Comparison of ENCODE assay signal across 13 mouse cellular contexts in the genomic region with DNA sequence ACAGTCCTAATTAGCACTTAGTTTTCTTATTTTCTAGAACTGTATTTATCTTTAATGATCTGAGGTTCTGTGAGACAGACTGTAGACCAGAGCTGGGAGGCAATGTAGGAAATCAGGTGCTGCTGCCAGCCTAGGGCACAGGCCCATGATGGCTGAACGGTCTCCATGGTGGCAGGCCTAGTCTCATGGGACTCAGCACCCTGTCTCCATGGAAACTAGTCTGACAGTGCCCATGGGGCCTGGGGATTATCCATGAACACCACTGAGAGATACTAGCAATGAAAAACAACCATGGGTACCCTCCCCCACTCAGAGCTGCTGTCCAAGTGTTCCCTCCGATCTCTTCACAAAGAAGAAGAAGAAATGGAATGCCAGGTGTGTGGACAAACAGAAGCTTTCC. TPM values are rescaled to one million over a fixed set of nuclear protein-coding genes. Genes with fewer than 3 reads are reported as not detected.
DNase-seq lines count a peak whose midpoint lies in the region; ATAC-seq and TF ChIP-seq lines count a peak whose summit lies in the region.
"Had no signal": no experiment of that assay in that cellular context is flagged by ENCODE, and none has a peak within 500 bp of the region (broad histone marks: within the 10 kb centered on the region; RNA-seq: fewer than 3 reads in every experiment).

No protein-coding gene starts in this region.

- TF ChIP-seq CTCF in hindbrain, postnatal 0 days (IDR thresholded peaks at IDR 0.05; ENCODE audit: low read depth), result no peak
- TF ChIP-seq CTCF in brain, embryonic 14.5 days (IDR thresholded peaks at IDR 0.05; ENCODE audit: borderline replicate concordance, extremely low read depth, insufficient read depth, insufficient read length), result no peak
- no peak for TF ChIP-seq CTCF in midbrain, postnatal 0 days (IDR thresholded peaks at IDR 0.05)

- no peak for TF ChIP-seq POLR2A in brain, embryonic 14.5 days (IDR thresholded peaks at IDR 0.05; ENCODE audit: borderline replicate concordance, extremely low read depth, insufficient read depth, insufficient read length, poor library complexity, severe bottlenecking)

- DNase-seq in hindbrain, postnatal 0 days (ENCODE audit: low spot score), result peak; percentile 55
- DNase-seq in hindbrain, embryonic 14.5 days (ENCODE audit: low spot score), result no peak
- DNase-seq in brain, embryonic 14.5 days (ENCODE audit: low read depth), result peak; percentile 65
- peak; percentile 29 for DNase-seq in midbrain, postnatal 0 days (ENCODE audit: low spot score)
- DNase-seq in right cerebral cortex, adult 18-20 months, result no peak
- no peak for DNase-seq in testis, postnatal 14 days (ENCODE audit: low spot score)
- DNase-seq: cerebellum, adult 2 months; kidney, postnatal 25 days; liver, postnatal 0 days had no signal

- H3K27ac ChIP-seq in hindbrain, postnatal 0 days, result peak overlapping the region; percentile 22; the same call in 1 of the 2 replicates
- H3K27ac ChIP-seq in hindbrain, embryonic 14.5 days, result no peak overlapping the region
- peak overlapping the region; percentile 34; the same call in 1 of the 2 replicates for H3K27ac ChIP-seq in forebrain, embryonic 16.5 days (ENCODE audit: low read length)
- H3K27ac ChIP-seq in midbrain, postnatal 0 days (ENCODE audit: low read depth, low read length), result peak overlapping the region; percentile 77

- H3K36me3 ChIP-seq in hindbrain, postnatal 0 days (ENCODE audit: insufficient read depth, low read length), result no peaks in the 10 kb centered on the region
- H3K36me3 ChIP-seq in hindbrain, embryonic 14.5 days (replicated peaks; ENCODE audit: control insufficient read depth, insufficient read depth), result no peaks in the 10 kb centered on the region
- H3K36me3 ChIP-seq in forebrain, embryonic 16.5 days (ENCODE audit: control insufficient read depth, insufficient read depth), result no peaks in the 10 kb centered on the region
- H3K36me3 ChIP-seq in midbrain, postnatal 0 days (ENCODE audit: insufficient read depth, low read length), result no peaks in the 10 kb centered on the region

- no peaks in the 10 kb centered on the region for H3K27me3 ChIP-seq in hindbrain, postnatal 0 days (ENCODE audit: insufficient read depth, low read length)
- H3K27me3 ChIP-seq in hindbrain, embryonic 14.5 days (ENCODE audit: control insufficient read depth, insufficient read depth, low read length), result no peaks in the 10 kb centered on the region
- H3K27me3 ChIP-seq in forebrain, embryonic 16.5 days (replicated peaks; ENCODE audit: control insufficient read depth, insufficient read depth, low read length), result no peaks in the 10 kb centered on the region
- no peaks in the 10 kb centered on the region for H3K27me3 ChIP-seq in midbrain, postnatal 0 days (ENCODE audit: insufficient read depth, low read length)

- peak; percentile 58 for ATAC-seq in hindbrain, postnatal 0 days
- no peak for ATAC-seq in hindbrain, embryonic 14.5 days (ENCODE audit: low FRiP score)
- peak; percentile 51; the same call in 1 of the 2 replicates for ATAC-seq in forebrain, embryonic 16.5 days
- peak; percentile 71 for ATAC-seq in midbrain, postnatal 0 days (ENCODE audit: low FRiP score)
- no peak for ATAC-seq in granulocyte monocyte progenitor cell, adult 5-6 weeks (replicated peaks; ENCODE audit: poor library complexity, severe bottlenecking)
- ATAC-seq: intestine, postnatal 0 days; liver, postnatal 0 days had no signal

- no peak overlapping the region for H3K4me3 ChIP-seq in hindbrain, postnatal 0 days (ENCODE audit: low read length)
- H3K4me3 ChIP-seq in hindbrain, embryonic 14.5 days (replicated peaks; ENCODE audit: low read length), result no peak overlapping the region
- H3K4me3 ChIP-seq in forebrain, embryonic 16.5 days (replicated peaks; ENCODE audit: low read length), result no peak overlapping the region
- H3K4me3 ChIP-seq in midbrain, postnatal 0 days (ENCODE audit: low read depth, low read length), result no peak overlapping the region
- H3K4me3 ChIP-seq: myocyte had no signal

- no peak overlapping the region for H3K9ac ChIP-seq in hindbrain, postnatal 0 days (replicated peaks; ENCODE audit: low read length)
- H3K9ac ChIP-seq in hindbrain, embryonic 14.5 days, result no peak overlapping the region
- H3K9ac ChIP-seq in forebrain, embryonic 16.5 days (replicated peaks; ENCODE audit: low read depth, low read length), result no peak overlapping the region
- no peak overlapping the region for H3K9ac ChIP-seq in midbrain, postnatal 0 days (replicated peaks; ENCODE audit: low read length, poor library complexity, severe bottlenecking)
- H3K9ac ChIP-seq: liver, postnatal 0 days had no signal

- no peak overlapping the region for H3K4me2 ChIP-seq in hindbrain, postnatal 0 days (ENCODE audit: low read depth, low read length)
- H3K4me2 ChIP-seq in hindbrain, embryonic 14.5 days (replicated peaks), result no peak overlapping the region
- no peak overlapping the region for H3K4me2 ChIP-seq in forebrain, embryonic 16.5 days (ENCODE audit: low read length)
- no peak overlapping the region for H3K4me2 ChIP-seq in midbrain, postnatal 0 days (ENCODE audit: low read depth, low read length, poor library complexity, severe bottlenecking)

- H3K9me3 ChIP-seq in hindbrain, postnatal 0 days (ENCODE audit: low read length), result no peaks in the 10 kb centered on the region
- H3K9me3 ChIP-seq in hindbrain, embryonic 14.5 days (ENCODE audit: control insufficient read depth, low read length), result no peaks in the 10 kb centered on the region
- no peaks in the 10 kb centered on the region for H3K9me3 ChIP-seq in forebrain, embryonic 16.5 days (ENCODE audit: control insufficient read depth, low read length)
- H3K9me3 ChIP-seq in midbrain, postnatal 0 days (ENCODE audit: low read length), result no peaks in the 10 kb centered on the region

- WGBS in hindbrain, postnatal 0 days, result 35% methylated on average over 2 of the region's 2 CpGs
- WGBS in hindbrain, embryonic 14.5 days, result 35% methylated on average over 2 of the region's 2 CpGs
- 42% methylated on average over 2 of the region's 2 CpGs for whole genome bisulfite sequencing in forebrain, embryonic 16.5 days
- 23% methylated on average over 2 of the region's 2 CpGs for WGBS in midbrain, postnatal 0 days

- peaks cover 3% of the 10 kb centered on the region; the same call in 1 of the 2 replicates for H3K4me1 ChIP-seq in hindbrain, postnatal 0 days (ENCODE audit: insufficient read depth, low read length)
- peaks cover 22% of the 10 kb centered on the region for H3K4me1 ChIP-seq in hindbrain, embryonic 14.5 days (replicated peaks; ENCODE audit: control insufficient read depth, insufficient read depth, low read length)
- peaks cover 25% of the 10 kb centered on the region for H3K4me1 ChIP-seq in forebrain, embryonic 16.5 days (replicated peaks; ENCODE audit: control insufficient read depth, insufficient read depth, low read length)
- H3K4me1 ChIP-seq in midbrain, postnatal 0 days (ENCODE audit: insufficient read depth, low read length), result peaks cover 18% of the 10 kb centered on the region

RNA-seq across cellular contexts. Expression of gene Anapc16, which starts 29.1 kb away (rescaled TPM):
- 62.6 and 70.1 TPM in 2 replicates for total RNA-seq in hindbrain, postnatal 0 days (2014; rRNA removed)
- 132 and 133 TPM in 2 replicates for polyA plus RNA-seq in hindbrain, postnatal 0 days (2015; fragmentation: Nextera tagmentation; extraction: Ambion mirVana)
- polyA plus RNA-seq in hindbrain, embryonic 14.5 days (2014; fragmentation: Nextera tagmentation; extraction: Ambion mirVana), result 94.2 and 110 TPM in 2 replicates
- 85.9 and 112 TPM in 2 replicates for polyA plus RNA-seq in brain, embryonic 14.5 days (2012; rRNA removed)
- 112 and 115 TPM in 2 replicates for polyA plus RNA-seq in forebrain, embryonic 16.5 days (2015; fragmentation: Nextera tagmentation; extraction: Ambion mirVana)
- 56.9 and 57.4 TPM in 2 replicates for total RNA-seq in midbrain, postnatal 0 days (2014; rRNA removed)
- polyA plus RNA-seq in midbrain, postnatal 0 days (2015; fragmentation: Nextera tagmentation; extraction: Ambion mirVana), result 109 and 118 TPM in 2 replicates
- 36.2 and 43.2 TPM in 2 replicates for total RNA-seq in granulocyte monocyte progenitor cell, adult 5-6 weeks (2014; fragmentation: Nextera tagmentation)
- total RNA-seq in granulocyte monocyte progenitor cell, adult 5-6 weeks (2017), result 46.2 and 48.8 TPM in 2 replicates

RNA-seq across cellular contexts. Expression of gene Ascc1, which starts 29.4 kb away (rescaled TPM):
- 10.6 and 11.5 TPM in 2 replicates for total RNA-seq in hindbrain, postnatal 0 days (2014; rRNA removed)
- 41.8 and 42.9 TPM in 2 replicates for polyA plus RNA-seq in hindbrain, postnatal 0 days (2015; fragmentation: Nextera tagmentation; extraction: Ambion mirVana)
- polyA plus RNA-seq in hindbrain, embryonic 14.5 days (2014; fragmentation: Nextera tagmentation; extraction: Ambion mirVana), result 45.6 and 45.9 TPM in 2 replicates
- 32.8 and 36.3 TPM in 2 replicates for polyA plus RNA-seq in brain, embryonic 14.5 days (2012; rRNA removed)
- 45.1 and 50.0 TPM in 2 replicates for polyA plus RNA-seq in forebrain, embryonic 16.5 days (2015; fragmentation: Nextera tagmentation; extraction: Ambion mirVana)
- total RNA-seq in midbrain, postnatal 0 days (2014; rRNA removed), result 12.3 and 13.5 TPM in 2 replicates
- 50.1 TPM in 2 replicates for polyA plus RNA-seq in midbrain, postnatal 0 days (2015; fragmentation: Nextera tagmentation; extraction: Ambion mirVana)
- 19.4 and 24.3 TPM in 2 replicates for total RNA-seq in granulocyte monocyte progenitor cell, adult 5-6 weeks (2014; fragmentation: Nextera tagmentation)
- total RNA-seq in granulocyte monocyte progenitor cell, adult 5-6 weeks (2017), result 24.8 and 34.2 TPM in 2 replicates

Comparison
In these comparisons a context has a peak if more than half of its experiments do, and no peak if none do; other contexts are left out.
1. ATAC-seq: peak in hindbrain, postnatal 0 days (single experiment), forebrain, embryonic 16.5 days (single experiment) and midbrain, postnatal 0 days (single experiment); none in hindbrain, embryonic 14.5 days (single experiment) and granulocyte monocyte progenitor cell, adult 5-6 weeks (single experiment).
2. DNase-seq: peak in hindbrain, postnatal 0 days (single experiment), brain, embryonic 14.5 days (single experiment) and midbrain, postnatal 0 days (single experiment); none in hindbrain, embryonic 14.5 days (single experiment), right cerebral cortex, adult 18-20 months (single experiment) and testis, postnatal 14 days (single experiment).